Mouse (Mus musculus) retina, postnatal 7 days (tissue): ENCODE measurements around the gene Gm17019.
"Not testable (repeated sequence)": the region's sequence is repeated elsewhere in the genome, so short reads cannot be mapped to it uniquely, and the experiment has no call there.

Source experiments
- DNase-seq: peaks from one replicate; pipeline ENCODE4 v3.0.0-alpha.2; 2012; ENCODE audit warnings: low read depth, low spot score

Gm17019 gene

GRCm38 (mm10) chr5:14996670-14997249, 36.0 kb downstream of the Gm17019 start:
- DNase-seq: not testable (repeated sequence)

- DNase-seq: not testable (repeated sequence)
These were observed 38.7 kb downstream of the Gm17019 start for GRCm38 (mm10) chr5:14994124-14994523.

GRCm38 (mm10) chr5:14990375-14991158, 42.2 kb downstream of the Gm17019 start:
- not testable (repeated sequence) for DNase-seq

GRCm38 (mm10) chr5:14986649-14987387, 46.0 kb downstream of the Gm17019 start:
- DNase-seq: not testable (repeated sequence)
